Mouse (Mus musculus): ENCODE measurements at regions not wholly inside any gene's neighbourhood (a gene's known extent, or its start where the extent isn't known, plus 50 kb on each side); places are given as distances from the start of the nearest gene placed in this dataset.

GRCm38 (mm10) chr15:27381565-27381964, 84.9 kb upstream of the Ank start:
- TF ChIP-seq CTCF (IDR thresholded peaks at IDR 0.05; ENCODE audit: borderline replicate concordance, insufficient read depth, low read length) = no peak
- no peak for TF ChIP-seq POLR2A (IDR thresholded peaks at IDR 0.05; ENCODE audit: low read depth, low read length)

Measured in embryonic fibroblast, embryonic 13.5 days (primary cell).